ENCODE assay signal across 20 mouse cellular contexts in the genomic region with DNA sequence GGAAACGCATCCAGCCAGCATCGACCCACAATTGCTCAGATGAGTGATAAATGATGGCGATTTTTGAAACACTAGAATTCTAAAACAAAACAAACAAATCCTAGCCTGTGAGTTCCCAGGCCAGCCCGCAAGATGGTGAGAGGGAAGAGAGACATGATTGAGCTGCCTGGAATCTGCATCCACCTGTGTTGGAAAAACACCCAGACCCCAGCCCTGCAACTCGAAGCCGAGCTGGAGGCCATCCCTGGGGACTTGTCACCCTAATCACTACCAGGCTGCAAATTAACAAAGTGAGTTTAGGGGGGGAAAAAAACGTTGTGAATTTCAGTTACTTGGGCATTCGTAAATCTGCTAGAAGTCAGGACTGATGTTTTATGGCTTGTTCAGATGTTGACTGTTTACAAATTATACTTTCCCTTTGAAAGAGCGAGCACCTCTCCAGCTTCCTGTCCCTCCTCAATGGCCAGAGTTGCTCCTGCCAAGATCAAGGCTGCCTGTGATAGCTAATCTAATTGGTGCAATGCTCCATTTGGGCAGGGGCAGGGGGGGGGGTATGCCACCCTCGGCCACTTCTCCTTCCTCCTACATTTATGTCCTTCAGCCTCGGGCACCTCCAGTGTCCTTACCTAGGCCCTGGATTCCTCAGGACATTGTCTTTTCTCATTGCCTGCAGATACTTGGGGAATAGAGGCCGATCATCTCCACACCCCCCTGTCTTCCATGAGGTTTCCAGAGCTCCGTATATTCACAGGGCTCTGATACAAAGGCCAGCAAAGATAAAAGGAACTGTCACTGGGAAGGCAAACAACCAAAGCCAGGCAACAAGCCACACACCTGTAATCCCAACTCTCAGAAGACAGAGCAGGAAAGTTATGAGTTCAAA.
A peak's percentile ranks its signal among the peaks of the same experiment; 100 is the strongest.
DNase-seq lines count a peak whose midpoint lies in the region; ATAC-seq and TF ChIP-seq lines count a peak whose summit lies in the region.
"Had no signal": no experiment of that assay in that cellular context is flagged by ENCODE, and none has a peak within 500 bp of the region (broad histone marks: within the 10 kb centered on the region; RNA-seq: fewer than 3 reads in every experiment).

No protein-coding gene starts in this region.

- H3K4me1 ChIP-seq in kidney, embryonic 16.5 days (ENCODE audit: insufficient read depth, low read length), result peaks cover 32% of the 10 kb centered on the region
- H3K4me1 ChIP-seq in embryonic facial prominence, embryonic 13.5 days, result peaks cover 27% of the 10 kb centered on the region
- peaks cover 8% of the 10 kb centered on the region; the same call in 1 of the 2 replicates for H3K4me1 ChIP-seq in forebrain, embryonic 14.5 days (ENCODE audit: control insufficient read depth, insufficient read depth, low read length)
- peaks cover 16% of the 10 kb centered on the region for H3K4me1 ChIP-seq in neural tube, embryonic 13.5 days (replicated peaks)
- H3K4me1 ChIP-seq in hindbrain, postnatal 0 days (ENCODE audit: insufficient read depth, low read length), result no peaks in the 10 kb centered on the region

- H3K9me3 ChIP-seq in kidney, embryonic 16.5 days (ENCODE audit: low read length), result no peaks in the 10 kb centered on the region
- H3K9me3 ChIP-seq in embryonic facial prominence, embryonic 13.5 days, result no peaks in the 10 kb centered on the region
- no peaks in the 10 kb centered on the region for H3K9me3 ChIP-seq in forebrain, embryonic 14.5 days (replicated peaks; ENCODE audit: control insufficient read depth, low read length)
- H3K9me3 ChIP-seq in neural tube, embryonic 13.5 days, result no peaks in the 10 kb centered on the region
- no peaks in the 10 kb centered on the region for H3K9me3 ChIP-seq in hindbrain, postnatal 0 days (ENCODE audit: low read length)
- H3K9me3 ChIP-seq: G1E; hindbrain, embryonic 15.5 days had no signal

- no peak overlapping the region for H3K4me3 ChIP-seq in kidney, embryonic 16.5 days (ENCODE audit: low read length)
- H3K4me3 ChIP-seq in embryonic facial prominence, embryonic 13.5 days, result no peak overlapping the region
- H3K4me3 ChIP-seq in forebrain, embryonic 14.5 days (ENCODE audit: low read depth, low read length), result no peak overlapping the region
- H3K4me3 ChIP-seq in neural tube, embryonic 13.5 days, result no peak overlapping the region
- no peak overlapping the region for H3K4me3 ChIP-seq in hindbrain, postnatal 0 days (ENCODE audit: low read length)
- H3K4me3 ChIP-seq: erythroblast, embryonic 14.5 days; hindbrain, embryonic 15.5 days had no signal

- WGBS in kidney, embryonic 16.5 days, result 12% methylated on average over 13 of the region's 13 CpGs
- 21% methylated on average over 13 of the region's 13 CpGs for WGBS in embryonic facial prominence, embryonic 13.5 days
- 15% methylated on average over 13 of the region's 13 CpGs for WGBS in forebrain, embryonic 14.5 days
- WGBS in neural tube, embryonic 13.5 days, result 20% methylated on average over 13 of the region's 13 CpGs
- 44% methylated on average over 13 of the region's 13 CpGs for WGBS in hindbrain, postnatal 0 days

- H3K27ac ChIP-seq in kidney, embryonic 16.5 days (ENCODE audit: low read length), result 0 out of 2 replicates have a peak overlapping the region, but pooled peaks have one; percentile 25
- no peak overlapping the region for H3K27ac ChIP-seq in embryonic facial prominence, embryonic 13.5 days
- peak overlapping the region; percentile 1; the same call in 1 of the 2 replicates for H3K27ac ChIP-seq in forebrain, embryonic 14.5 days (ENCODE audit: low read depth, low read length)
- H3K27ac ChIP-seq in neural tube, embryonic 13.5 days (replicated peaks), result no peak overlapping the region
- no peak overlapping the region for H3K27ac ChIP-seq in hindbrain, postnatal 0 days
- H3K27ac ChIP-seq: hindbrain, embryonic 15.5 days; liver, embryonic 14.5 days had no signal

- no peak for TF ChIP-seq CTCF in hindbrain, postnatal 0 days (IDR thresholded peaks at IDR 0.05; ENCODE audit: low read depth)

- peak overlapping the region; percentile 31 for H3K4me2 ChIP-seq in kidney, embryonic 16.5 days (replicated peaks; ENCODE audit: low read depth, low read length)
- peak overlapping the region; percentile 36 for H3K4me2 ChIP-seq in embryonic facial prominence, embryonic 13.5 days
- H3K4me2 ChIP-seq in forebrain, embryonic 14.5 days (ENCODE audit: low read length), result peak overlapping the region; percentile 12
- peak overlapping the region; percentile 21; the same call in 1 of the 2 replicates for H3K4me2 ChIP-seq in neural tube, embryonic 13.5 days
- no peak overlapping the region for H3K4me2 ChIP-seq in hindbrain, postnatal 0 days (ENCODE audit: low read depth, low read length)
- H3K4me2 ChIP-seq: hindbrain, embryonic 15.5 days had no signal

- peaks cover 23% of the 10 kb centered on the region for H3K27me3 ChIP-seq in kidney, embryonic 16.5 days (ENCODE audit: insufficient read depth, low read length)
- peaks cover 73% of the 10 kb centered on the region for H3K27me3 ChIP-seq in embryonic facial prominence, embryonic 13.5 days
- peaks cover 33% of the 10 kb centered on the region for H3K27me3 ChIP-seq in forebrain, embryonic 14.5 days (replicated peaks; ENCODE audit: control insufficient read depth, insufficient read depth, low read length)
- H3K27me3 ChIP-seq in neural tube, embryonic 13.5 days, result peaks cover 68% of the 10 kb centered on the region
- no peaks in the 10 kb centered on the region; the same call in 1 of the 2 replicates for H3K27me3 ChIP-seq in hindbrain, postnatal 0 days (ENCODE audit: insufficient read depth, low read length)

- H3K9ac ChIP-seq in kidney, embryonic 16.5 days (replicated peaks; ENCODE audit: low read length), result 0 out of 2 replicates have a peak overlapping the region, but pooled peaks have one; percentile 10
- no peak overlapping the region for H3K9ac ChIP-seq in embryonic facial prominence, embryonic 13.5 days
- H3K9ac ChIP-seq in forebrain, embryonic 14.5 days (ENCODE audit: low read length), result no peak overlapping the region
- 0 out of 2 replicates have a peak overlapping the region, but pooled peaks have one; percentile 31 for H3K9ac ChIP-seq in neural tube, embryonic 13.5 days
- H3K9ac ChIP-seq in hindbrain, postnatal 0 days (replicated peaks; ENCODE audit: low read length), result no peak overlapping the region
- H3K9ac ChIP-seq: hindbrain, embryonic 15.5 days; liver, embryonic 14.5 days had no signal

- DNase-seq in kidney, adult 11 months, result no peak
- no peak for DNase-seq in forebrain, embryonic 14.5 days (ENCODE audit: low spot score)
- no peak for DNase-seq in hindbrain, postnatal 0 days (ENCODE audit: low spot score)
- DNase-seq in urinary bladder, adult 18-20 months (ENCODE audit: low spot score in 2 of 2), result no peak
- DNase-seq: adrenal gland, adult 2 months; cerebellum, adult 11-12 months; heart, adult 18-20 months; kidney, adult 9 months; layer of hippocampus, adult 9-11 months; lung, postnatal 10 days; right cerebral cortex, adult 18-20 months; spleen, adult 18-20 months; thymus, postnatal 4 days had no signal

- H3K36me3 ChIP-seq in kidney, embryonic 16.5 days (ENCODE audit: insufficient read depth, low read length), result no peaks in the 10 kb centered on the region
- H3K36me3 ChIP-seq in embryonic facial prominence, embryonic 13.5 days, result no peaks in the 10 kb centered on the region
- H3K36me3 ChIP-seq in forebrain, embryonic 14.5 days (ENCODE audit: control insufficient read depth, insufficient read depth, low read length), result no peaks in the 10 kb centered on the region
- H3K36me3 ChIP-seq in neural tube, embryonic 13.5 days, result no peaks in the 10 kb centered on the region
- H3K36me3 ChIP-seq in hindbrain, postnatal 0 days (ENCODE audit: insufficient read depth, low read length), result no peaks in the 10 kb centered on the region
- H3K36me3 ChIP-seq: G1E; hindbrain, embryonic 15.5 days had no signal

- 0 out of 2 replicates have a peak, but pooled peaks have one; percentile 28 for ATAC-seq in kidney, embryonic 16.5 days (ENCODE audit: low FRiP score, low TSS enrichment)
- no peak for ATAC-seq in embryonic facial prominence, embryonic 13.5 days (ENCODE audit: insufficient number of reproducible peaks, insufficient read depth, low FRiP score, low TSS enrichment, low read depth)
- 0 out of 2 replicates have a peak, but pooled peaks have one; percentile 21 for ATAC-seq in forebrain, embryonic 14.5 days
- no peak for ATAC-seq in neural tube, embryonic 13.5 days (ENCODE audit: low read depth)
- ATAC-seq in hindbrain, postnatal 0 days, result no peak

Comparison
In these comparisons a context has a peak if more than half of its experiments do, and no peak if none do; other contexts are left out.
1. ATAC-seq: peak in kidney, embryonic 16.5 days (single experiment) and forebrain, embryonic 14.5 days (single experiment); none in embryonic facial prominence, embryonic 13.5 days (single experiment), neural tube, embryonic 13.5 days (single experiment) and hindbrain, postnatal 0 days (single experiment).
2. H3K27ac ChIP-seq: peak in kidney, embryonic 16.5 days (single experiment) and forebrain, embryonic 14.5 days (single experiment); none in embryonic facial prominence, embryonic 13.5 days (single experiment), neural tube, embryonic 13.5 days (single experiment) and hindbrain, postnatal 0 days (single experiment).
3. H3K9ac ChIP-seq: peak in kidney, embryonic 16.5 days (single experiment) and neural tube, embryonic 13.5 days (single experiment); none in embryonic facial prominence, embryonic 13.5 days (single experiment), forebrain, embryonic 14.5 days (single experiment) and hindbrain, postnatal 0 days (single experiment).